Mouse (Mus musculus): Measurements from ENCODE around the gene Smim5. TPM values are rescaled to one million over a fixed set of nuclear protein-coding genes. Genes with fewer than 3 reads are reported as not detected.

The Smim5 gene
- polyA plus RNA-seq, 1 experiment from 2014 or later = 2.2 TPM

DNA sequence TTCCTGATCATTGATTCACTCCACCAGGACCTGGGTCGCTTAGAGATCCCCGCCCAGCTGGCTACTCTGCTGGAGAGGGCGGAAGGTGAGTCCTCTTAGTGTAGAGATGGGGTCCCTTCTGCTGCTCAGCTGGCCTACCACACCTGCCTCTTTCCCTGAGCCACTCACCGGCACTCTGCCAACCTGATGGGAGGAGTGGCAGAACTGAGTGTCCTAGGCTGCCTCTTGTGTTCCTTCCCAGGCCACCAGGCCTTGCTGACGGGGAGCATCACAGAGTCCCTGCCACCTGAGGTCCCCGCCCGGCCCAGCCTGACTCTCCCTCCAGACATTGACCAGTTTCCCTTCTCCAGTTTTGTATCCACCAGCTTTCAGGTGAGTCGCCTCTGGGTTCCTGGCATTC, 21.7 kb upstream of the Smim5 start:
- Histone ChIP-seq H3K9ac (no peak overlapping the region), H3K4me3 (no peak overlapping the region), H3K4me1 (replicated peaks) (no peaks in the 10 kb centered on the region), H3K36me3 (no peaks in the 10 kb centered on the region), H3K27ac (replicated peaks) (no peak overlapping the region), H3K4me2 (no peak overlapping the region), H3K27me3 (no peaks in the 10 kb centered on the region), H3K9me3 (no peaks in the 10 kb centered on the region)
- WGBS = 75% methylated on average over 8 of the region's 8 CpGs
- ATAC-seq (ENCODE audit: low FRiP score, low read depth) = no peak

DNA sequence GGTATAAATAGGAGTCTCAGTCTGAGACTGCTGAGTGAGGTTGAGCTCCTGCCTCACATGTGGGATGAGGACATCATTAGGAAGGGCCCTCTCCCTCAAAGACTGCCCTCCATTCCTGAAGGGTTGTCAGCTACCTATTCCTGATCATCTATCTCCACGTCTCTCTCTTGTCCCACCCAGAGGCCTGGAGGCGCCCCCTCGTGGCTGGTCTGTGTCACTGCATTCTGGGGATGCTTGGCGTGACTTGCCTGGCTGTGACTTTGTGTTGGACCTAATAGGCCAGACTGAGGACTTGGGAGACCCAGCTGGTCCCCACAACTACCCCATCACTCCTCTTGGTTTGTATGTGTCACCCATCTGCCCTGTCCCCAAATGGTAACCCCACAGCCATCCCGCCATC, 18.8 kb upstream of the Smim5 start:
- Histone ChIP-seq H3K27me3 (0 out of 2 replicates have a peak, but pooled peaks cover 2% of the 10 kb centered on the region), H3K4me1 (replicated peaks) (no peaks in the 10 kb centered on the region), H3K4me2 (no peak overlapping the region), H3K9ac (no peak overlapping the region), H3K27ac (replicated peaks) (no peak overlapping the region), H3K9me3 (no peaks in the 10 kb centered on the region), H3K36me3 (no peaks in the 10 kb centered on the region), H3K4me3 (no peak overlapping the region)
- no peak for ATAC-seq (ENCODE audit: low FRiP score, low read depth)
- WGBS = 23% methylated on average over 5 of the region's 5 CpGs

DNA sequence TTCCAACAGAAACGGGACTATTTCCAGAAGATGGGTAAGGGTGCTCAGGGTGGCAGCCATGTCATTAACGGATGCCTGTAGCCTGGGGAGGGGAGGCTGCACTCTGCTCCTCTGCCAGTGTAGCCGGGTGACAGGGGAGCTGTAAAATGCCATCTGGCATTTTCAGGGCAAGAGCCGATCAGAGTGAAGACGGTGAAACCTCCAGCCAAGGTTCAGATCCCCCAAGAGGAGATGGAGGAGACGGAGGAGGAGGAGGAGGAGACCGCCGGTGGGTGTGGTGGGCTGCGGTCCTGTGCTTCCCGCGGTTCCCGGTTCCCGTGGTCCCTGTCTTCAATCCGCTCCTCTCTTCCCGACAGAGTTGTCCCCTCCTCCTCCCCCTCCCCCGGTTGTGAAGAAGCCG, 16.5 kb upstream of the Smim5 start:
- Histone ChIP-seq H3K27me3 (0 out of 2 replicates have a peak, but pooled peaks cover 2% of the 10 kb centered on the region), H3K36me3 (no peaks in the 10 kb centered on the region), H3K27ac (replicated peaks) (no peak overlapping the region), H3K4me2 (no peak overlapping the region), H3K4me3 (no peak overlapping the region), H3K4me1 (replicated peaks) (no peaks in the 10 kb centered on the region), H3K9me3 (no peaks in the 10 kb centered on the region), H3K9ac (no peak overlapping the region)
- 30% methylated on average over 15 of the region's 17 CpGs for WGBS
- ATAC-seq (ENCODE audit: low FRiP score, low read depth) = no peak

DNA sequence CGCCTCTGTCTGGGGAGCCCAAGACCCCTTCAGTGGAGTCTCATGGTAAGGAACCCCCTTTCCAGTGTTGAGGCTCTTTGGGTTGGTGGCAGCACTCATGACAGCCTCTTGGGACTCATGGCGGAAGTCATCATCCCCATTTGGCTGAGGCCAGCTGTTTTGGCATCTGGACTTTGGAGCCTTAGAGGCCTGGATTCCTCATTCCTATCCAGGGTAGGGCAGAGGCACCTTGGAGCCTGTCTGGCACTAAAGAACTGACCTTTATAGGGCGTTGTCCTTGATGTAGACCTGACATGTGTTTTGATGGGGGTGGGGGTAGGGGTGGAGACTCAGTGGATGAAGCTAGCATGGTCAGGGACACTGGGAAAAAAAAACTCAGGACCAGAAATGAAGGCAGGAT, 15.4 kb upstream of the Smim5 start:
- H3K27me3 ChIP-seq = 0 out of 2 replicates have a peak, but pooled peaks cover 2% of the 10 kb centered on the region
- 91% methylated on average over 3 of the region's 3 CpGs for WGBS
- no peak overlapping the region for H3K9ac ChIP-seq
- no peak overlapping the region for H3K4me3 ChIP-seq
- no peak overlapping the region for H3K27ac ChIP-seq (replicated peaks)
- no peak for ATAC-seq (ENCODE audit: low FRiP score, low read depth)
- no peaks in the 10 kb centered on the region for H3K9me3 ChIP-seq
- no peak overlapping the region for H3K4me2 ChIP-seq
- H3K36me3 ChIP-seq = no peaks in the 10 kb centered on the region
- H3K4me1 ChIP-seq (replicated peaks) = no peaks in the 10 kb centered on the region

DNA sequence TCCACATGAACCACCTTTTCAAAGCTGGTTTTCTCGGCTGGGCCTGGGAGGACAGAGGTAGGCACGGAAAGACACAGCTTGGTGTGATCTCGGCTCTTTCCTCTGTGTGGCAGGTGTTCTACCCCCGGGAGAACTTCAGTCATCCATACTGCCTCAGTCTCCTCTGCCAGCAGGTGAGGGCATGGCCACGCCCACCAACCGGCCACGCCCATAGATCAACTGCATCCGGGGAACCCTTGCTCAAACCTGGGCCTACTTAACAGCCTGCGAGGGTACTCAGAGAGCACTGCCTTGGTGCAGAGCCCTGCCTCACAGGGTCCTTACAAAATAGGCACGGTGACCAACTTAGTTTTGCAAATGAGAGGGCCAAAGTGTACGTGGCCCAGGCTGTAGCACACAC, 14.5 kb upstream of the Smim5 start:
- no peak overlapping the region for H3K9ac ChIP-seq
- WGBS = 79% methylated on average over 11 of the region's 11 CpGs
- no peaks in the 10 kb centered on the region for H3K9me3 ChIP-seq
- H3K4me3 ChIP-seq = no peak overlapping the region
- no peaks in the 10 kb centered on the region for H3K36me3 ChIP-seq
- no peak overlapping the region for H3K4me2 ChIP-seq
- 0 out of 2 replicates have a peak, but pooled peaks cover 2% of the 10 kb centered on the region for H3K27me3 ChIP-seq
- no peak for ATAC-seq (ENCODE audit: low FRiP score, low read depth)
- no peak overlapping the region for H3K27ac ChIP-seq (replicated peaks)
- H3K4me1 ChIP-seq (replicated peaks) = no peaks in the 10 kb centered on the region

DNA sequence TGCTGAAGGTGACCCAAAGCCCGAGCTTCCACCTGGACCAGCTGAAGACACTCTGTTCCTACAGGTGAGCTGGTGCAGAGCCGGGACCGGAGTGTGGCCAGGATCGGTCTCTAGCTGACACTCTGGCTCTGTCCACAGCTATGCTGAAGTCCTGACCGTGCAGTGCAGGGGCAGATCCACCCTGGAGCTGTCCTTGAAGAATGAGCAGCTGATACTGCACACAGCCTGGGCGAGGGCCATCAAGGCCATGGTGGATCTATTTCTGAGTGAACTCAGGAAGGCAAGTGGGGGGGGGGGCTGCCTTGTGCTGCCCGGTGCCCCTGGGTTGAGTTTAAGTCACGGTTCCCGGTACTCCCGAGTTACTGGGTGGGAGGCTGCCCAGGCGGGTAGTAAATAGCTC, 13.3 kb upstream of the Smim5 start:
- no peaks in the 10 kb centered on the region for H3K9me3 ChIP-seq
- 93% methylated on average over 11 of the region's 11 CpGs for WGBS
- no peak overlapping the region for H3K4me2 ChIP-seq
- H3K36me3 ChIP-seq = no peaks in the 10 kb centered on the region
- H3K9ac ChIP-seq = no peak overlapping the region
- no peak overlapping the region for H3K27ac ChIP-seq (replicated peaks)
- no peaks in the 10 kb centered on the region for H3K4me1 ChIP-seq (replicated peaks)
- H3K27me3 ChIP-seq = 0 out of 2 replicates have a peak, but pooled peaks cover 2% of the 10 kb centered on the region
- H3K4me3 ChIP-seq = no peak overlapping the region
- no peak for ATAC-seq (ENCODE audit: low FRiP score, low read depth)

DNA sequence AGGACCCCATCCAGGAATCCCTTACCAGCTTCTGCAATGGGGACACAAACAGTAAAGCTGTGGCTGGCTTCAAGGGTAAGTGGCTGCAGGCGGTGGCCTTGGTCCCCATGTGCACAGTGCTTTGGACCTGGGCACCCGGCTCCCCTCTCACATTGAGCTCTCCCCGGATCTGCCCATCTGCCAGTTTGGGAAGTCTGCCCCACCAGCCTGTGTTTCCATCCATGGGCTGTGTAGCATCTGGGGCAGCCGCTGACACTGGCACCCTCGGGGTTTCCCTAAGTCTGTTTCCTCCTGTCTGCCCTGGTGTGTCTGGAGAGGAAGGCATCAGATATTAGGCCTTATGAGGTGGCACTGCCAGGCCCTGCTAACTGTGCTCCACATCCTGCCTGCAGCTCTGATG, 11.7 kb upstream of the Smim5 start:
- Histone ChIP-seq H3K9me3 (no peaks in the 10 kb centered on the region), H3K27ac (replicated peaks) (no peak overlapping the region), H3K27me3 (0 out of 2 replicates have a peak, but pooled peaks cover 2% of the 10 kb centered on the region), H3K4me1 (replicated peaks) (no peaks in the 10 kb centered on the region), H3K36me3 (no peaks in the 10 kb centered on the region), H3K4me3 (no peak overlapping the region), H3K9ac (no peak overlapping the region), H3K4me2 (no peak overlapping the region)
- 73% methylated on average over 5 of the region's 5 CpGs for WGBS
- ATAC-seq (ENCODE audit: low FRiP score, low read depth) = no peak

DNA sequence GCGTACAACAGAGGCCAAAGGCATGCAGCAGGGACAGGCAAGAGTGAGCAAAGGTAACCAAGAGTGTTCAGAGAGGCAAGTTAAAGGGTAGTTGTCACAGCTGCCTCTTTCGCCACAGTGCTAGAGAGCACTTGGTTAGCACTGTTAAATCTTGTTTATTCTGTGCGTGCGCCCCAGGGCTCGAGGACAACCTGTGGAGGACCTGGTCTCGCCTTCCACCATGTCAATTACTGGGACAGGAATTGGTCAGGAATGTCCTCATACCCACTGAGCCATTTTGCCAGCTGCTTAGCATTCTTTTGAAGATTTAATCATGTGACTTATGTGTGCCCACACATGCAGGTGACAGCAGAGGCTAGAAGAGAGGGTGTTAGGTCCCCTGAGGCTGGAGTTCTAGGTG, 10.6 kb upstream of the Smim5 start:
- no peak for ATAC-seq (ENCODE audit: low FRiP score, low read depth)
- Histone ChIP-seq H3K36me3 (no peaks in the 10 kb centered on the region), H3K4me3 (no peak overlapping the region), H3K4me2 (no peak overlapping the region), H3K9me3 (no peaks in the 10 kb centered on the region), H3K9ac (no peak overlapping the region), H3K27ac (replicated peaks) (no peak overlapping the region), H3K4me1 (replicated peaks) (no peaks in the 10 kb centered on the region), H3K27me3 (no peaks in the 10 kb centered on the region)
- WGBS = 88% methylated on average over 6 of the region's 6 CpGs

DNA sequence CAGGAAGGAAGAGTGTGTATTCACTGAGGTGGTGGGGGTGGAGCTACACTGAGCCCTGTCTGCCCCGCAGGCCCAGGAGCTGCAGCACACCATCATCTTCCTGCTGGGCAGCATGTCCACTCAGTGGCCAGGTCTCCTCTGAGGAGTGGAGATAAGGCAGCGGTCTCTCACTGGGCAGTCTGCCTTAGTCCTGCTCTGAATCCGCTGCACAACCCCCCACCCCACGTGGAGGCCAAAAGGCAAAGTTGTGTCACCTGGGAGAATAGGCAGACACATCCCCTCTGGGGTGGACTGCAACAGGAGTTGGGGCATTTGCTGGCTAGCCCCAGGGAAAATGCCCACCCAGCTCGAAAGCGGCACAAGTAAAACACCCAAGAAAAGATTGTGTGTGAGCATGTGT, 7.6 kb upstream of the Smim5 start:
- Histone ChIP-seq H3K4me1 (replicated peaks) (no peaks in the 10 kb centered on the region), H3K36me3 (0 out of 2 replicates have a peak, but pooled peaks cover 5% of the 10 kb centered on the region), H3K9me3 (no peaks in the 10 kb centered on the region), H3K27me3 (no peaks in the 10 kb centered on the region), H3K27ac (replicated peaks) (no peak overlapping the region), H3K9ac (no peak overlapping the region), H3K4me3 (no peak overlapping the region), H3K4me2 (no peak overlapping the region)
- ATAC-seq (ENCODE audit: low FRiP score, low read depth) = no peak
- 67% methylated on average over 6 of the region's 6 CpGs for WGBS

DNA sequence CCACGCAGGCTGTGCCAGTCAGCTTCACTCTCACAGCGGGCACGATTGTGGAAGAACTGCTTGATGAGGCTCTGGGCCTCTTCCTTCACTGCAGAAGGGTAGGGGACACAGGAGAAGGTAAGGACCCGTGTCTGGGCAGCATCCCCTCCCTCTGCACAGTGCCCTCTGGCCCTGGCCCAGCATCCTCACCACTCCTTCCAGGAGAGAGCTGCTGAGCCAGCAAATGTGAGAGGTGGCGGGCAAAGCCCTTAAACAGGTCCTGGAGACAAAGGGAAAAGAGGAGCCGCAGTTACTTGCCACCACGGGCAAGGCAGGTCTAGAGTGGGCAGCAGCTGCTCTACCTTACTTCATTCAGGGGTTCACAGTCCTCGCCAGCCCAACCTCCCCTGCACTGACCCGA, 6.7 kb upstream of the Smim5 start:
- Histone ChIP-seq H3K27me3 (no peaks in the 10 kb centered on the region), H3K4me2 (no peak overlapping the region), H3K4me3 (no peak overlapping the region), H3K9me3 (no peaks in the 10 kb centered on the region), H3K9ac (no peak overlapping the region), H3K4me1 (replicated peaks) (no peaks in the 10 kb centered on the region), H3K36me3 (0 out of 2 replicates have a peak, but pooled peaks cover 5% of the 10 kb centered on the region), H3K27ac (replicated peaks) (no peak overlapping the region)
- 83% methylated on average over 9 of the region's 9 CpGs for WGBS
- ATAC-seq (ENCODE audit: low FRiP score, low read depth) = no peak

DNA sequence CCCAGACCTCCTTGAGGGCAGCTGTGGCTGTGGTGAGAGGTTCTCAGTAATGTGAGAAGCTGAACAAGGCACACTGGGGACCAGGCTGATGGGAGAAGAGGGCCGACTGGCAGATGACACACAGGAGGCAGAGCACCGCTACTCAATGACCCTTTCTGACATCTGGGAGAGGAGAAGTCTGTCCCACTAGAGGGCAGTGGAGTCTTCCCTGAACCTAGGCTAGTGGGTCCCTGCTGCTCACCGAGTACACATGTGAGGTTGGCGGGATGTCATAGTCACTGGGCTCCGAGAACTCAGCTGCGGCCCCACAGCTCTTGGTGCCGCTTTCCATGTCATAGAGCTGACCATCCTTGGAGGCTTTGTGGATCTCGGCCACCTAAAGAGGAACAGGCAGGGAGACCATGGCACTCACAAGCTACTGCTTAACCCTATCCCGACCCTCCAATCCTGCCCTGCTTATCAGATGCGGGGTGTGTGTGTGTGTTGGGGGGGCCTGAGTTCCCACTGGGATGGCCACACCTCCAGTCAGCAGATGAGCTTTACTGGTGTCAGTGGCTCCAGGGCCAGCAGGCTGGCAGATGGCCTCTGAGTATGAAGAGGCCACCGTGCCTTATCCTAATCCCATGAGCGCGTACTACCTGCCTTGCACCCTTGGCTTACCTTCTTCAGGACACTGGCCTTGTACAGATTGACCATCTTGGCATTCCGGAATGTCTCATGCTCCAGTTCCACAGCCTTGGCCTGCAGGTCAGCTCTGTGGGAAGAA, 4.8 kb upstream of the Smim5 start:
- no peaks in the 10 kb centered on the region for H3K9me3 ChIP-seq
- no peak overlapping the region for H3K4me2 ChIP-seq
- ATAC-seq (ENCODE audit: low FRiP score, low read depth) = no peak

DNA sequence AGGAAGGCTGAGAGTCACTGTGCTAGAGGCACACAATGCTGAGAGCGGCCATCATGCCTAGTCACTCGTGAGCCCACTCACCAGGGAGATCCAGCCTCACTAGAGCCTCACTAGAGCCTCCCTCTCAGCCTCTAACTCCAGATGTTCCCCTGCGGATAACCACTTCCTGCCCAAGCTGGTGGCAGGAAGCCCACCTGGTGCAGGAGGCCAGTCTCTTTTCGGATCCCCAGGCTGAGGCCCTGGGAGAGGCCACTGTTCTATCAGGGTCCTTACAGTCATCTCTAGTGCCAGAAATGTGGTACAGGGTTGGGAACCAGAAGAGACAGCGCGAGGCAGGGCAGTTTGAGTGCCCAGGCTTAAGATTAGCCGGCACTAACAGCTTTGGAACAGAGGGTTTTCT, 1.3 kb upstream of the Smim5 start:
- Histone ChIP-seq H3K9me3 (no peaks in the 10 kb centered on the region), H3K4me2 (no peak overlapping the region), H3K9ac (no peak overlapping the region), H3K4me3 (no peak overlapping the region), H3K27ac (replicated peaks) (no peak overlapping the region), H3K27me3 (no peaks in the 10 kb centered on the region), H3K4me1 (replicated peaks) (no peaks in the 10 kb centered on the region; the same call in 1 of the 2 replicates), H3K36me3 (0 out of 2 replicates have a peak, but pooled peaks cover 5% of the 10 kb centered on the region)
- ATAC-seq (ENCODE audit: low FRiP score, low read depth) = no peak
- 89% methylated on average over 7 of the region's 7 CpGs for WGBS

More for the DNA sequence above, 4.8 kb upstream of the Smim5 start:
- H3K36me3 ChIP-seq = 0 out of 2 replicates have a peak, but pooled peaks cover 5% of the 10 kb centered on the region
- 76% methylated on average over 14 of the region's 14 CpGs for WGBS
- H3K27ac ChIP-seq (replicated peaks) = no peak overlapping the region
- no peaks in the 10 kb centered on the region for H3K27me3 ChIP-seq
- H3K4me3 ChIP-seq = no peak overlapping the region
- no peaks in the 10 kb centered on the region for H3K4me1 ChIP-seq (replicated peaks)
- H3K9ac ChIP-seq = no peak overlapping the region
